Mouse (Mus musculus) megakaryocyte, adult 5-6 weeks (primary cell): ENCODE data around the gene Mrps18b. TPM values are rescaled to one million over a fixed set of nuclear protein-coding genes. Genes with fewer than 3 reads are reported as not detected.
A peak's percentile ranks its signal among the peaks of the same experiment; 100 is the strongest.

Experiments used
- ATAC-seq: 2 replicates; pipeline ENCODE4 v1.8.0; 2016; ENCODE audit warnings: mild to moderate bottlenecking, inconsistent platforms; ENCODE audit not compliant: poor library complexity, severe bottlenecking
- total RNA-seq, 2 experiments: library from RNA; stranded (forward) in 1 of 2; stranded (reverse) in 1 of 2; fragments of 153-499, 151-499 nt in 1 of 2; fragments of 221-1000, 200-1000 nt in 1 of 2; gene quantifications; 2 replicates each; pipeline versions ENCODE4 v1.2.3 to v1.2.4; 2015 to 2017

Gene Mrps18b
- total RNA-seq, 2 experiments from 2014 or later: 28.9 to 35.9 TPM

DNA sequence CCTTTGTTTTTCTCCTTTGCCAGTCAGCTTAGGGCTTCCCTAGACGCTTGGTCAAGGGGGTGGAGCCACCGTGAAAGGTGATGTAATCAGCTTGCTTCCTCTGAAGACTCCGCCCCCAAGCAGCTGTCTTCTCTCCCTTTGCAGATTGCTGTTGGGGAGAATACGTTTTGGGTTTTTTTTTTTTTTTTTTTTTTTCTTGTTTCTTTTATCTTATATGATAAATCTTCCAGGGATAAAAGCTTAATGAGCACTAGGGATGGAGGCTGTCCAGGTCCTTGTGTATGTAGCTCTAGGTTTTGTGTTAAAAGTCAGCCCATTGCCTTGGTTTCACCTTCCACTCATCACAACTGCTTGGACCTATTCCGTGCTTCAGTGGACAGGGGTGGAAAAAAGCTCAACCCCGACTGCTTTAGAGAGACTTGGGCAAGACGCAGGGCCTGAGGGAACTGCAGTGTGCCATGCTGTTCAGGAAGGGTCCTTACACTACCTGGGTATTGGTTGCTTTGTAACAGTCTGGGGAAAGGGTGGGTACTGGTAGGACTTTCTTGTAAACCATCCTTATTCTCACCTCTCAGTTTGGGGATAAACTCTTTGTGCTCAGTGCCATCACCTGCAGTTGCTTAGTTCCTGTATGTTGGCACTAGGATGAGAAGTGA lies 3.0 kb upstream of the Mrps18b start:
- ATAC-seq: peak; percentile 47

DNA sequence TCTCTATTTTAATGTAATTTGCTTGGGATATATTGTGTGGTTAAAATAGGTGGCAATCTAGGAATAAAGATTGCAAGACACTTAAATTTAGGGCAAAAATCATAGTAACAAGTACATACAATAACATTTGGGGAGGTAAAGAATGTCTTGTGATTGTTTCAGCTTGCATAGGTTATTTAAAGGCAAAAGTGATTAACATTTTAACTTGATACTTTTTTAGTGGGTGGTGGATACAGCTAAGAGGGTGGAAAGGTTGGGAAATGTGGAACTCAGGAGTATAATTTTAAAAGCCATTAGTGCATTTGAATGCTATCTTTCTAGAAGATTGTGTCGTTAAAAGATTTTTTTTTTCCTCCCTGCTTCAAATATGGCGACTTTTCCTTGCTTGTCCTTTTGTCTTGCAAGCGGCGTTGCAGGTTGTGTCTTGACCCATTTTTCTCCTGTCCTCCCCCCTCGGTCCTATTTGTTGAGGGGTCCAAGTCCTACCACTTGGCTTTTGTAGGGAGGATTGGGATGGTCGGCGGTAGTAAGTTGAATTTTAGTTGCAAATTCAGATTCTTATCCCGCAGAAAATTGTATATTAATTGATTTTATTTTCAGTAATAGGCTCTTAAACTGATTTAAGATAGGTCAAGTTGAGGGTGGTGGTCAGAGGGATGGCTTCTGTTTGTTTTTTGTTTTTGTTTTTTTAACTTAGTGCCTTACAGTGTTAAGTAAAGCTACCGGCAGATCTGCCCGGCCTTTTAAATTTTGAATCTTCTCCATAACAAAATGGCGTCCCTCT lies 2.3 kb upstream of the Mrps18b start:
- ATAC-seq: no peak

DNA sequence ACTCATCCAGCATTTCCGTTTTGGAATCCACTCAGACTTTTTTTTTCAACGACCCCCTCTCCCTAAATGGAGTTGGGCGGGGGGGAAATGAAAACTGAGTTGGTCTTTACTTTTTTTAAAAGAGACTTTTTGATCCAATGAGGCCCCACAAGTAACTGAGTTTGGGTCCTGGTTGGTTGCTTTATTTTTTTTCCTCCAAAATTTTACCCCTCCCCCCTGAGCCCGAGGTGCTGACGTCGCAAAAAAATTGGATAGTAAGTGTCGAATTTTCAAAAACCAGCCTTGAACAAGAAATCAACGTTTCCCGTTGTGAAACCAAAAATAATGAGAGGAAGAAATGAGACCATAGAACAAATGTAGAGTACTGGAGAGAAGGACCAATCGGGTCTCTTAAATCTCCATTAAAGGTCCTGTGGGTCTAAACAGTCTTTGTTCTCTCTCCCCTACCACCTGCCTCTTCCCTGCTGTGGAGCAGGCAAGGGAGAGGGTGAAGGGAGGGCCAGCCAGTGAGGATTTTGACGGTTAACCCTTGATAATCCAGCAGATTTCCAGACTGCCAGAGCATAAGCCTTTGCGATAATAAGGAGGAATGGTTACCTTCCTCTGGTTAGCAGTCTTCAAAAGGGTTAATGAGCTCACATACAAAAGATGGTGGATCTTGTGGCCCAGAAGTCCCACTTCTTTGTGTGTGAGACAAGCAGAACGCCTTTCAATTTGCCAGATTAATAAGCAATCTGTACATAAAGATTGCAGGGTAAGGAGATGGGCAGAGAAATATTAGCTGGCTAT lies 1.5 kb upstream of the Mrps18b start:
- ATAC-seq: no peak

DNA sequence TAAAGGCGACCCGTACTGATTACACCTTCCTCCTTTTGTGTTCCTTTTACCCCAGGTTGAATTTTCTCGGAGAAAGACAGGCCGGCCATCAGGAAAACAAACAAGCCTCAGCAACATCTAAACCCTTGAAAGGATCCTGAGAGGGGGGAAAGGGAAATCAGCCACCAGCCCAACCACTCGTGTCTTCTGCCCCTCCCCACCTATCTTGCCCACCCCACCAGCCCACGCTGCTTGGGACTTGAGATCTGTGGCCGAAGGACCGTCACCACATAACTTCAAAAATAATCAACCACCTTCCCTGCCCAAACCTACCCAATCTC lies 914 bp upstream of the Mrps18b start:
- ATAC-seq: peak; percentile 2; the same call in 1 of the 2 replicates

DNA sequence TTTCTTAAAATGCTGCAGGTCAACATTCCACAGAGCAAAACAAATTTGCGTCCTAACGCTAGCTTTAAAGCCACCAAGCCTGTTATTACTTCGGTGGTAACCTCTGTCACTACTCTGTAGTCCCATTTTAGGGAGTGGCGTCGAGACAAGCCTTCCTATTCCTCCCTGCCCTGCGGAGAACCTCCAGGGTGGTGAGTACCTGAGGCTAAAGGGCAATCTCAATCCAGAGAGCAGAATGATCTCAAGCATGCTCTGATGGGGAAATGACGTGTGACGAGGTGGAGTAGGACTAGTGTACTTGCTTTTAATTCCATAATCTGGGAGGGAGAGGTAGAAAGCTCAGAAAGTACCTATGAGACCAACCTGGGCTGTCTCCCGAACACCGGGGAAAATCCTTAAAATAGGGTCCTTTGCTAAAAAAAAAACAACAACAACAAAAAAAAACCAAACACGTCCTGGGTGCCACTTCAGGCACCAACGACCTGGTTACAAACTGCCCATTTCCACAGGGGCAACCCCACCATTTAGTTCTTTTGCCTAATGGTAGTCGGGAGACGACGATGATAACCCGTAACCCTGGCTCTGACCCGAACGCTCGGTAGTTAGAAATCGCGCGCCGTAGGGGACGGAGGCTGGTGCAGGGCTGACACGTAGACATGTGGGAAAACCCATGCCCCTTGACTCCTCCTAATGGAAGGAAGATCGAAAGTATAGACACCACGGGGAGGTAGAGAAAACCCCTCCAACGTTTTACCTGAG lies 472 bp downstream of the Mrps18b start:
- ATAC-seq: 0 out of 2 replicates have a peak, but pooled peaks have one; percentile 0

DNA sequence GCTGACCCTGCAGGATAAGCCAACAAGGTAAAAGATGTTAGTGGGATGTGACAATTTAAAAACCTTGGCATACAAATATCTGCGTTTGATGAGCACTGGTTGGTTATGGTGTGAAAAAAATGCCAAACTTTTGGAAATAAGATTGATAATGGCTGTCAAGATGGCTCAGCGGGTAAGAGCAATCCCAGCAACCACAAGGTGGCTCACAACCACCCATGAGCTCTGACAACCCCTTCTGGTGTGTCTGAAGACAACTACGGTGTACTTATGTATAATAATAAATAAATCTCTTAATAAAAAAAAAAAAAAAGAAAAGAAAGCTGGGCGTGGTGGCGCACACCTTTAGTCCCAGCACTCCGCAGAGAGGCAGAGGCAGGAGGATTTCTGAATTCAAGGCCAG lies 1.2 kb downstream of the Mrps18b start:
- no peak for ATAC-seq

DNA sequence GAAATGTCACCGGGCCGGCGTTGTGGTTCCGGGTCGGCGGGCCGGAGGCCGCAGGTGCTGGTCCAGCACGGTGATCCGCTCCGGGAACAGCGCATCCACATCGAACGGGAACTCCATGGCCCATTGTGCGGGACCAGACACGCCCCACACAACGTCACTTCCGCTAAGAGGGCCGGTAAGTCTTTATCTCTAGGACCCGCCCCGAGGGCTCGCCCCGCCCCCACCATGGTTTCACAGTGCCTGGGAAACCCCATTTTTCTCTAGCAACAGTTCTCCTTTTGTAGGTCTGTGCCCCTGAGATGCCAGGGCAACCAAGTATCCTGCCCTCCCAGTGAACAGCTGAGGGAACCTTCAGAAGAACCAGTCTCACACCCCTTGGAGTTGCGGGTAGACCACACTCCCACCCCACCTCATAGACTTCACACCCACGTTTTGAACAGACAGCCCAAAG lies 6.2 kb downstream of the Mrps18b start, which contains the start of gene Atat1:
Atat1 (minus strand) TSS at position 157 of the 451 bp plus-strand sequence.
- peak; percentile 97 for ATAC-seq

DNA sequence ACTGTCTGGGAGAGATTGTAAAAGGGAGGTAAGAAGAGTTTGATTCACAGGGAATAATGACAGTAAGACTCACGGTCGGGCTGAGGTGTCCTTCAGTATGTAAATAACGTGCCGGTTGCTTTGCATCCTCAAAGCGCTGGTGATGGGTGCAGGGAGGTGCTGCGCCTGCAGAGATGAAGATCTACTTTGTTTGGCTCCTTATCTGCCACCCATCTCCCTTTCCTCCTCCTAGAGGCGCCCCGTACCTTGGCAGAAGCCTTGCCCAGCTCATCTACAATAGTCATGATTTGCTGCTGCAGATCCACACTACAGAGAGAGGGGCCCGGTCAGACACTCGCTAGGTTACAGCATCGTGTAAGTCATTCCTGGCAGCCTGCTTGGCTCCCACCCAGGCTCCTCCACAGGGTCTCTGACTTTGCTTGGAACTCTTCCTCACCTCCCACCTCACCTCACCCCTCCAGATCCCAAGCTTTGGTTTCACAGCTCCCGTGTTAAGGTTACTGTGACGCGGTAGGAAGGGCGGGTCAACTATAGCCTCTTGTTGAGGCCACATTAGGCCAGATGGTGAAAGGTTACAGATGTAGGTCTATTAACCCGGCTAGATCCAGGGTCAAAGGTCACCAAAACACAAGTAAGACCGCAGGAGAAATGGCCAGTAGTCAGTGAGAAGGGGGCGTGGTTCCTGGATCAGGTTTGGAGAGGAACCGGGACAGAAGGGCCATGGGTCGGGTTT lies 6.8 kb downstream of the Mrps18b start:
- ATAC-seq: no peak; the same call in 1 of the 2 replicates

DNA sequence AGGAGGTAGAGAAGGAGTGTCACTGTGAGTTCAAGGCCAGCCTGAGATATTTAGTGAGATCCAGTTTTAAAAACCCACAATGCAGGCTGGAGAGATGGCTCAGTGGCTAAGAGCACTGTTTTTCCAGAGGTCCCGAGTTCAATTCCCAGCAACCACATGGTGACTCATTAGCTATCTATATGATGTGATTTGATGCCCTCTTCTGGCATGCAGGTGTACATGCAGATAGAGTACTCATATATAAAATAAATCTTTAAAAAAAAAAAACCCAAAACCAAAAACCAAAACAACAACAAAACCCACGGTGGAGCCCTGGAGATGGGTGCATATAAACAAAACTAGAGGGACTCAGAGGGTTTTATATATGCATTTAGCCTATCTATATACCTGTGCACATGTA lies 8.6 kb downstream of the Mrps18b start:
- ATAC-seq: no peak

DNA sequence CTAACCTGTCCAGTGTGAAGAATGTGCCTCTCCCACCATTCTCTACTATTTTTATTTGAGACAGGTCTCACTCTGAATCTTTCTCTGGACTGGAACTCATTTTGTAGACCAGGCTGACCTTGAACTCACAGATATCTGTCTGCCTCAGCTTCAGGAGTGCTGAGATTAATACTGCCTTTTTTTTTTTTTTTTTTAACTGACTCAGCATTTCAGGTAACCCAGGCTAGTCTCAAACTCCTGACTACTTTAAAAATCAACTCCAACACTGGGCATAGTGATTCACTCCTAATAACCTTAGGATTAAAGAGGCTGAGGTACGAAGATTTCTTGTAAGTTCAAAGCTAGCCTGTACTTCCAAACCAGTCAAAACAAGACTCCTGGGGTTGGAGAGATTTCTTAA lies 10.6 kb downstream of the Mrps18b start:
- ATAC-seq: no peak

DNA sequence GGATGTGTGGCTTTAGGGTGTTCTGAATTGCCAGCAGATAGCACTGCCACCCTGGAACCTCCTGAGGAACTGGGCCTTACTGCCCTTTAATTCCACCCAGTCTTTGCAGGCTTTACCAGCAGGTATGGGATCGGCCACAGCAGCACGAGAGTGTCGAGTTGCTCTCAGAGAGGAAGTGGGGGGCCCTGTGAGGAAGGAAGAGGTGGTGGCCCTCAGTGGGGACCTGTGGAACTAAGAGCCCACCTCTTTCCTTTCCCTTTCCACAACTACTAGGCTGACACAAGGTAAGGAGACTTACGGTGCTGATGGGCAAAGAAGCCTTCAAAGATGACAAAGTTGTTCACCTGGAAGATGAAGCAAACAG lies 12.2 kb downstream of the Mrps18b start:
- 0 out of 2 replicates have a peak, but pooled peaks have one; percentile 24 for ATAC-seq

DNA sequence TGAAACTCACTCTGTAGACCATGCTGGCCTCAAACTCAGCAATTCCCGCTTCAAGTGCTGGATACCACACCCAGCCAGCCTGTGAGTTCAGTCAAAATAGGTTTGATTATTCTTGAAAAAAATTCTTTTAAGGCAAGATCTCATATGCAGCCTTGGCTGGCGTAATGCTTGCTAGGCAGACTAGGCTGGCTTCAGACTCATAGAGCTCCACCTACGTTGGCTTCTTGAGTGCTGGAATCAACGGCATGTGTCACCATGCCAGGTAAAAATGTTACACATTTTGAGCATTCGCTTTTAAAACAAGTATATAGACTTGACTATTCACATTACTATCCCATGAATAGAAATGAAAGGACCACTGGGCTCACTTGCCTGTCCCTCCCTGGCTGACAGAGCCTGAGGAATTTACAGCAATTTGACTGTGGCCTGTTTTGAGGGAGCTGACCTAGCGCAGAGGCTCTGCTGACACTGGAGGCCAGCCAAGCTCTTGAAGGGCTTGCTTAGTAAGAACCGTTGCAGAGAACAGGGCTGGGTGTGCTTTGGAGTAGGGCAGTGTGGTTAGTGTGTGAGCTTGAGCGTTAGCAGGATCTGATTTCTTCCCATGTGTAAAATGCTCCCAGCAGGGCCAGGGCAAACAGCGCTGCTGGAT lies 12.7 kb downstream of the Mrps18b start:
- peak; percentile 30; the same call in 1 of the 2 replicates for ATAC-seq

DNA sequence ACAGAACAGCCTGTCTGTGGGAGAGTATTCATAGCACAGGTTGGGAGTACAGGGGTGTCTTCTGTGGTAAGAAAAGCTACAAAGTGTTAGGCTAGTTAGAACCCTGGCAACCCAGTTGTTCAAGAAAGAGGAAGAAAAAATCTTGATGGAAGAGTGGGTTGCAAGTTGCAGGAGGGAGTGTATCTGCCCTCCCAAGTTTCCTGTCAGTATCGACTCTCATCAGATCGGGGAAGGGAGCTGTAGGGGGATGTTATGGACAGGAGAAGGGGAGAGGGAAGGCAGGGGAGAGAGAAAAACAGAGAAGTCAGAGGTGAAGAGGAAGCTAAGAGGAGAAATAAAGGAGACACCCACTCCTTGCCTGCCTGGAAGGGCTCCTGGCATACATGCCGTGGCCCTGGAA lies 15.6 kb downstream of the Mrps18b start:
- ATAC-seq: no peak

DNA sequence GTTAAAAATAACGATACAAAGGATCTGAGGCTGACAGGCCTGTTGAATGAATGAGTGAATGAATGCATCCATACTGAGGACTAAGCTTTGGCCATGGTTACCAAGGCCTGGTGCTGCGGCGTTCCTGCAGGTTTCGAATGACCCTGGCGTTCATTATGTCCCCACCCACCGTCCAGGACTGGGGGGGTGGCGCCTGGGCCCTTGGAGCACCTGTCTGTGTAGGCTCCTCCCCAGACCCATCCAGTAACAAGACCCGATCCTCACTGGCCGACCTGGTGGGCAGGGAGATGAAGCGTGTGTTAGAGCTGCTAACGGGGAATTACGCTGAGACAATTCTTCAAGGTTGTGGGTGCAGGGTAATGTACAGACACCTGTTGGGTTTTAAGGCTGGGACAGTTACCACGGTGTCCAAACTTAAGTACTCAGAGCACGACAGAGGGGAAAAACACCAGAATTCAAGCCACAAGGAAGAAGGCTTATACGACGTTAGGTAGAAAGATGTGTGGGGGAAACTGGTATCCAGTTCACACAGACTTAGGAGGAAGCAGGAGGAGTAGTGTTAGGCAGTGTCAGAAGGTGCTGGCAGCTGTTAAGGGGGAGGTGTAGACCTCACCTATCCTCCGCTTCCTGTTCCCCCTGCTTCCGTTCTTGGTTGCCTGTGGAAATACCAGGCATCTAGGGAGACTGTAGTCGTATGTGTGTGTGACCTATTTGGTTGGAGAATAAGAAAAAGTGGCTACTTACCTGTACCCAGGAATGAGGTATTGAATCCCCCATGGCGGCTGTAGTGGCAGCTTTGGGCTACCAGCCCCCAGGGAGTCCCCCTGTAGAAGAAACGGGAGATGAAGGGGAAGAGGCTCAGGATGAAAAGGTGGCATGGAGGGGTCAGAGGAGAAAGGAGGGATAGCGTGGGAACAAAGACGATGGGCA lies 18.3 kb downstream of the Mrps18b start:
- ATAC-seq: no peak

DNA sequence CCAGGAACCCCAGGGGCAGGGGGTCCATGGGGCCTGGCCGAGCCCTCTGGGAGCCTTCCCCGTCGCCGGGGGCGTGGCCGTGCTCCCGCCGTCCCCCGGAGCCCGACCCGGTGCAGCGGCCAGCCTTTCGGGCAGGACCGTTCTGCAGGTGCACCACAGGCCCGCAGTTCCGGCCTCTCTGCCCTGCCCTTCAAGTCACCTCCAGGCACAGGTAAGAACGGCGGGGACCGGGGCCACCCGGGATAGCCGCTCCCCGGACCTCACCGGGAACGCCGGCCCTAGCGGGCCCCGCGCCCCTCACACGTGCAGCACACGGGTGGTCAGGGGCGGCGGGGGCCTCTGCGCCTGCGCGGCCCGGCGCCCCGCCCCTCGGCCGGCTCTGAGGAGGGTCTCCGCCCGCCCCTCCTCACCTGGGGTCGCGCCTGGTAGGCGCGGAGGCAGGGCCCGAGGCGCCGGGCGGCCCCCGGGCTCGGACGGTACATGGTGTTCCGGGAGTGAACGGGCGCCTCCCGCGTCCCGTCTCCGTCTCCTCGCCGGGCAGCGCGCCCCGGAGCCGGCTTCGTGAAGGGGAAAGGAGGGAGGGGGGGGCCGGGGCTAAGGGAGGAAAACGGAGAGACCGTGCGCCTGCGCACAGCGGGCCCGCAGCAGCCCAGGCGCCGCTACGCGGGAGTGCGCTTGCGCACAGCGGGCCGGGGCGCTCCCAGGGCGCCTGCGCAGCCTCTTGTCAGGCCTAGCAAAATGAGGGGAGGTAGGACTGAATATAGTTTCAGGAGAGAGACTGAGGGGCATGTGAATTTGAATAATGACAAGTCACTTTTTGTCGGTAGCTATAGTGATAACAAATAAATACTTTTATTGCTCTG lies 19.2 kb downstream of the Mrps18b start, which contains the start of gene 2310061I04Rik:
2310061I04Rik (minus strand) TSS at position 651 of the 863 bp plus-strand sequence.
- peak; percentile 84 for ATAC-seq

DNA sequence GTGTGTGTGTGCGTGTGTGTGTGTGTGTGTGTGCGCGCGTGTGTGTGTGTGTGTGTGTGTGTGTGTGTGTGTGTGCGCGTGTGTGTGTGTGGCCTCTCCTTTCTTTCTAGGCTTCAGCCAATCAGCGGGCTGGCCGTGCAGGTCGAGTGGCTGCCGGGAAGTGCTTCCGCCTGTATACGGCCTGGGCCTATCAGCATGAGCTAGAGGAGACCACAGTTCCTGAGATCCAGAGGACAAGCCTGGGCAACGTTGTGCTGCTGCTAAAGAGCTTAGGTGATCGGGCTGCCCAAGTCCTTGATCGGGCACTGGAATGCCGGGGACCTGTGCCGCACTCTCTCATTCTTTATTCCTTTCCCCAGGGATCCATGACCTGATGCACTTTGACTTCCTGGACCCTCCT lies 28.5 kb downstream of the Mrps18b start:
- no peak for ATAC-seq

DNA sequence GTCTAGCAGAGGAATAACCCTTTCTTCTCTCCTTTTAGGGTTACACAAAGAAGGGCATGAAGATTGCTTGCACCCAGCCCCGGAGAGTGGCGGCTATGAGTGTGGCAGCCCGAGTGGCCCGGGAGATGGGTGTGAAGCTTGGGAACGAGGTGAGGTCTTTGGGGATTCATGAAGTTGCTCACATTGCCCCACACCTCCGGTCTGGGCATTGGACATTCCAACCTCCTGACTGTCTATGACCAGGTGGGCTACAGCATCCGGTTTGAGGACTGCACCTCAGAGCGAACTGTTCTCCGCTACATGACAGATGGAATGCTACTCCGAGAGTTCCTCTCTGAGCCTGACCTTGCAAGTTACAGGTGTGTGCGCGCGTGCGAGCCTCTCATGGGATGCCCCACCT lies 32.4 kb downstream of the Mrps18b start:
- no peak for ATAC-seq
